Mouse (Mus musculus): ENCODE results near the gene Tbc1d22b. TPM values are rescaled to one million over a fixed set of nuclear protein-coding genes. Genes with fewer than 3 reads are reported as not detected.

Tbc1d22b gene
- total RNA-seq, 2 experiments from 2014 or later: 27.3 to 29.0 TPM

DNA sequence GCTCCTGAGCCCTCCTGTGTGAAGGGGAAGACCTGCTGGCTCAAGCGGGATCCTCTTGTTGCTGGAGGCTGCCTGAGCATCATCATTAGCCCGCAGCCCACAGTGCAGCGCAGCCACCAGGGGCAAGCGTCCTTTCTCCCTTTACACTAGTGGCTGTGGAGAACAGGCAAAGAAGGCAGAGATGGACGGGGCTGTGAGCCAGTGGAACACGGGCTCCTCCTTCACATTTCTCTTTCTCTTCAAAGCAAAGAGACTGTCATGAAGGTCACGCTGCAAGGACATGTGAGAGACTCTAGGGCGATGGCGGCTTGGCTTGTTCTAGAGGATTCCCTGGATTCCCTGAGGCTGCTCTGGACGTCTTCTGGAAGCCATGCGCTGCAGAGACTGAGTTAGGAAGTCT lies 91.4 kb downstream of the Tbc1d22b start:
- DNase-seq (ENCODE audit: low spot score in 2 of 2): no peak

DNA sequence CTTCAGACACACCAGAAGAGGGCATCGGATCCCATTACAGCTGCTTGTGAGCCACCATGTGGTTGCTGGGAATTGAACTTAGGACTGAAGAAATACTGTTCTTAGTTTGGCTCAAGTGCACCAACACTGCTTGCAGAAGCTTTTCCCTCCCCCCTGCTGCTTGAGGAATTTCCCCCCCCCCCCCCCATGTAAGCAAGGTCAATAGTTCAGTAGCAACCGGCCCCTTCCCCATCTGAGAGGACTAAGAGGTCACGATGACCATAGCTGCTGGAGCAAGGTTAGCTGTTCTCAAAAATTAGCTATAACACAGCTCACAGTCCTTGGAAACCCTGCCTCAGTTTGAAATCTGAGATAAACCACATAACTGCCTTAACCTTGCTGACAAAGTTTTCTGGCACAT lies 92.6 kb downstream of the Tbc1d22b start:
- DNase-seq (ENCODE audit: low spot score in 2 of 2): no peak

Small RNA genes lying within 50 kb of the gene (microRNA-seq; reads per million reads assigned to microRNA genes)
- not detected for gene Mir7667

Other genes with a start within 250 kb of the Tbc1d22b start
- gene Pi16, start 232.1 kb upstream of the Tbc1d22b start, total RNA-seq (2021): 10 to 100 TPM; 11.3 to 13.3 TPM
- gene Mtch1, start 201.9 kb upstream of the Tbc1d22b start, total RNA-seq (2021): 100 to 1,000 TPM; 309 to 341 TPM
- 1 to 10 TPM; 5.6 to 6.5 TPM for gene Fgd2, start 188.9 kb upstream of the Tbc1d22b start, total RNA-seq (2021)
- 10 to 100 TPM; 53.4 to 65.5 TPM for gene Pim1, start 59.0 kb upstream of the Tbc1d22b start, total RNA-seq (2021)
- gene Gm17657, start 147 bp upstream of the Tbc1d22b start, total RNA-seq (2021): not detected
- gene Tmem217, start 2.6 kb downstream of the Tbc1d22b start, total RNA-seq (2021): under 1 TPM in 1 of 2 experiments, not detected in 1; 0.50 TPM
- gene Rnf8, start 65.0 kb downstream of the Tbc1d22b start, total RNA-seq (2021): 10 to 100 TPM; 88.9 to 93.3 TPM
- 1 to 10 TPM; 6.3 to 7.8 TPM for gene Gm28043, start 65.1 kb downstream of the Tbc1d22b start, total RNA-seq (2021)
- 100 to 1,000 TPM in 1 of 2 experiments, 10 to 100 TPM in 1; 99.2 to 101 TPM for gene Cmtr1, start 110.8 kb downstream of the Tbc1d22b start, total RNA-seq (2021)
- gene Ccdc167, start 167.3 kb downstream of the Tbc1d22b start, total RNA-seq (2021): 10 to 100 TPM; 18.2 to 19.3 TPM